Comparison of ENCODE assay signal across 23 mouse cellular contexts in the genomic region with DNA sequence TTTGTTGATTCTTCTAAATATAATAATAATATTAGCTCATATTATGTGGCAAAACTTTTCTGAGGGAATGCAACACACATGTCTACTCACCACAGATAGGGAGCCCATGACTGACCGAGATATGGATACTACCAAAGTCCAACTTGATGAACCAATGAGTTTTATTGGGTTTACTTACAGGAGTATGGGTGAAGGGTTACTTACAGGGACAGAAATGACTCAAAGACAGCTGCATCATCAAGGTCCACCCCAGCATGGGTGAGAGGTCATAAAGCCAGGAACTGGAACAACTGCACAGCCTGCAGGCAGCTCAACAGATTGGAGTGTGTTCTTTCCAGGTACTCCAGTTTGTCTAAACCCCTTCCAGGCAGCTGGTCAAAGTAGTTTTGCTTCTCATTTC.
"Had no signal": no experiment of that assay in that cellular context is flagged by ENCODE, and none has a peak within 500 bp of the region (broad histone marks: within the 10 kb centered on the region; RNA-seq: fewer than 3 reads in every experiment).

No protein-coding gene starts in this region.

- H3K36me3 ChIP-seq: heart, embryonic 13.5 days; heart, embryonic 15.5 days; hindbrain, embryonic 13.5 days; hindbrain, embryonic 15.5 days; limb, embryonic 13.5 days; limb, embryonic 15.5 days; liver, embryonic 12.5 days had no signal

- H3K27ac ChIP-seq: heart, adult 2 months; heart, embryonic 13.5 days; heart, embryonic 15.5 days; hindbrain, embryonic 13.5 days; hindbrain, embryonic 15.5 days; hindbrain, postnatal 0 days; limb, embryonic 13.5 days; limb, embryonic 15.5 days; liver, embryonic 12.5 days had no signal

- H3K9ac ChIP-seq: heart, embryonic 13.5 days; heart, embryonic 15.5 days; hindbrain, embryonic 13.5 days; hindbrain, embryonic 15.5 days; limb, embryonic 13.5 days; limb, embryonic 15.5 days; liver, embryonic 12.5 days had no signal

- H3K4me1 ChIP-seq: heart, embryonic 13.5 days; heart, embryonic 15.5 days; hindbrain, embryonic 13.5 days; hindbrain, embryonic 15.5 days; limb, embryonic 13.5 days; limb, embryonic 15.5 days; liver, embryonic 12.5 days had no signal

- ATAC-seq: hindbrain, postnatal 0 days; liver, embryonic 12.5 days had no signal

- H3K4me2 ChIP-seq: heart, embryonic 11.5 days; heart, embryonic 13.5 days; heart, embryonic 15.5 days; hindbrain, embryonic 13.5 days; hindbrain, embryonic 15.5 days; limb, embryonic 13.5 days; limb, embryonic 15.5 days; liver, embryonic 12.5 days had no signal

- H3K9me3 ChIP-seq: heart, embryonic 13.5 days; heart, embryonic 15.5 days; hindbrain, embryonic 13.5 days; hindbrain, embryonic 15.5 days; limb, embryonic 13.5 days; limb, embryonic 15.5 days; liver, embryonic 12.5 days had no signal

- H3K4me3 ChIP-seq: heart, adult 2 months; heart, embryonic 13.5 days; heart, embryonic 15.5 days; hindbrain, embryonic 13.5 days; hindbrain, embryonic 15.5 days; limb, embryonic 13.5 days; limb, embryonic 15.5 days; liver, embryonic 12.5 days had no signal

- DNase-seq: gastrocnemius, postnatal 14 days; gastrocnemius, postnatal 36 days; heart, adult 11 months; heart, adult 2 months; heart, postnatal 14 days; heart, postnatal 36 days; kidney, adult 18-20 months; kidney, adult 8-10 months; kidney, postnatal 10 days; kidney, postnatal 25 days; kidney, postnatal 4 days; layer of hippocampus, adult 9-11 months; layer of hippocampus, postnatal 36 days; left cerebral cortex, postnatal 4 days had no signal

- H3K27me3 ChIP-seq: heart, embryonic 13.5 days; heart, embryonic 15.5 days; hindbrain, embryonic 13.5 days; hindbrain, embryonic 15.5 days; limb, embryonic 13.5 days; limb, embryonic 15.5 days; liver, embryonic 12.5 days had no signal
